Mouse (Mus musculus) ES-E14 (cell line): Measurements from ENCODE around the gene Ralb.

ENCODE experiments used
- HCFC1 ChIP-seq: IDR thresholded peaks from 2 replicates; pipeline ENCODE4 v1.6.1; 2012; ENCODE audit warnings: low read length, inconsistent platforms, borderline replicate concordance; ENCODE audit not compliant: insufficient read depth
- MAFK ChIP-seq: IDR thresholded peaks from 2 replicates; pipeline ENCODE4 v1.6.1; 2014; ENCODE audit warnings: mild to moderate bottlenecking, low read depth, low read length, inconsistent platforms; ENCODE audit not compliant: insufficient read depth
- ZC3H11A ChIP-seq: IDR thresholded peaks from 2 replicates; pipeline ENCODE4 v1.6.1; 2012; ENCODE audit warnings: low read depth, mild to moderate bottlenecking, inconsistent platforms, low read length, borderline replicate concordance

DNA sequence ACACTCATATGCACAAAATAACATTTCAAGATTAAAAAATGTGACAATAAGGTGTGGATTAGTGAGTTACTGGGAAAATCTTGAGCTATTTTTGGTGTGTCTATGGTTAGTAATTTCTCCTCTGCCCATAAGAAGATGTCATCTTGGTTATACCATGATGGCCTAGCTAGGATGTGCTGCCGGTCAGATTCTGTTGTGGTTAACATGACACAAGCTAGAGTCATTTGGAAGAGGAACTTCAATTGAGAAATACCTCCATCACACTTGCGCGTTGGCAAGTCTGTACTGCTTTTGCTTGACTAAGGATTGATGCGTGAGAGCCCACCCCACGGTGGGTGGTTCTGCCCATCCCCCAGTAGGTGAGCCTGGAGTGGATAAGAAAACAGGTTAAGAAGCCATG is 29.7 kb upstream of the Ralb start:
- TF ChIP-seq HCFC1 (no peak), ZC3H11A (no peak), MAFK (no peak)
